ENCODE assay signal across 8 mouse cellular contexts in genomic region chr4:140649207-140649591, GRCm38 (mm10). TPM values are rescaled to one million over a fixed set of nuclear protein-coding genes. Genes with fewer than 3 reads are reported as not detected.
DNase-seq lines count a peak whose midpoint lies in the region; ATAC-seq and TF ChIP-seq lines count a peak whose summit lies in the region.

No protein-coding gene starts in this region.

- H3K36me3 ChIP-seq in neural tube, embryonic 11.5 days (ENCODE audit: control insufficient read depth, insufficient read depth, low read length): no peaks in the 10 kb centered on the region
- peaks cover 3% of the 10 kb centered on the region for H3K36me3 ChIP-seq in heart, embryonic 13.5 days
- no peaks in the 10 kb centered on the region for H3K36me3 ChIP-seq in liver, embryonic 14.5 days (replicated peaks; ENCODE audit: control insufficient read depth, insufficient read depth, low read depth)
- H3K36me3 ChIP-seq in stomach, postnatal 0 days (ENCODE audit: control insufficient read depth, insufficient read depth, low read length): no peaks in the 10 kb centered on the region

- no peak for ATAC-seq in neural tube, embryonic 11.5 days (ENCODE audit: insufficient read depth, low FRiP score, low TSS enrichment)
- no peak for ATAC-seq in heart, embryonic 13.5 days (ENCODE audit: extremely low read depth, insufficient number of reproducible peaks, low FRiP score, low TSS enrichment)
- no peak for ATAC-seq in liver, embryonic 14.5 days (ENCODE audit: insufficient read depth)
- peak; percentile 24; the same call in 1 of the 2 replicates for ATAC-seq in stomach, postnatal 0 days (ENCODE audit: low FRiP score, low TSS enrichment)

- peak overlapping the region; percentile 84 for H3K4me3 ChIP-seq in neural tube, embryonic 11.5 days (ENCODE audit: low read depth, low read length)
- H3K4me3 ChIP-seq in heart, embryonic 13.5 days: peak overlapping the region; percentile 82
- H3K4me3 ChIP-seq in liver, embryonic 14.5 days (ENCODE audit: insufficient read depth in 1 of 2, low read depth in 2 of 2, low read length in 2 of 2): no peak overlapping the region
- peak overlapping the region; percentile 59 for H3K4me3 ChIP-seq in stomach, postnatal 0 days (ENCODE audit: low read depth, low read length)

- TF ChIP-seq CTCF in liver, embryonic 14.5 days (IDR thresholded peaks at IDR 0.05; ENCODE audit: low read depth): no peak
- no peak for TF ChIP-seq CTCF in stomach, postnatal 0 days (IDR thresholded peaks at IDR 0.05; ENCODE audit: low read depth)

- peak overlapping the region; percentile 98 for H3K9ac ChIP-seq in neural tube, embryonic 11.5 days (ENCODE audit: low read length)
- H3K9ac ChIP-seq in heart, embryonic 13.5 days: peak overlapping the region; percentile 98
- H3K9ac ChIP-seq in liver, embryonic 14.5 days (replicated peaks): no peak overlapping the region
- peak overlapping the region; percentile 87 for H3K9ac ChIP-seq in stomach, postnatal 0 days (ENCODE audit: low read length)

- H3K27ac ChIP-seq in neural tube, embryonic 11.5 days (ENCODE audit: low read depth, low read length): peak overlapping the region; percentile 95
- peak overlapping the region; percentile 85 for H3K27ac ChIP-seq in heart, embryonic 13.5 days (replicated peaks)
- no peak overlapping the region for H3K27ac ChIP-seq in liver, embryonic 14.5 days
- peak overlapping the region; percentile 83 for H3K27ac ChIP-seq in stomach, postnatal 0 days (replicated peaks)

- peaks cover 28% of the 10 kb centered on the region for H3K4me1 ChIP-seq in neural tube, embryonic 11.5 days (ENCODE audit: control insufficient read depth, insufficient read depth, low read length)
- H3K4me1 ChIP-seq in heart, embryonic 13.5 days: peaks cover 42% of the 10 kb centered on the region
- no peaks in the 10 kb centered on the region for H3K4me1 ChIP-seq in liver, embryonic 14.5 days (replicated peaks; ENCODE audit: control insufficient read depth in 2 of 2, insufficient read depth in 2 of 2, low read length in 1 of 2)
- H3K4me1 ChIP-seq in stomach, postnatal 0 days (replicated peaks; ENCODE audit: control insufficient read depth, insufficient read depth): no peaks in the 10 kb centered on the region; the same call in 1 of the 2 replicates

- WGBS in neural tube, embryonic 11.5 days: 30% methylated on average over 9 of the region's 9 CpGs
- WGBS in heart, embryonic 13.5 days: 10% methylated on average over 9 of the region's 9 CpGs
- WGBS in liver, embryonic 14.5 days (ENCODE audit: insufficient replicate concordance): 29% methylated on average over 9 of the region's 9 CpGs
- WGBS in stomach, postnatal 0 days: 29% methylated on average over 9 of the region's 9 CpGs

- H3K27me3 ChIP-seq in neural tube, embryonic 11.5 days (ENCODE audit: control insufficient read depth, insufficient read depth, low read length): no peaks in the 10 kb centered on the region
- no peaks in the 10 kb centered on the region; the same call in 1 of the 2 replicates for H3K27me3 ChIP-seq in heart, embryonic 13.5 days (replicated peaks)
- H3K27me3 ChIP-seq in liver, embryonic 14.5 days (ENCODE audit: control insufficient read depth, insufficient read depth, low read length): peaks cover 10% of the 10 kb centered on the region
- H3K27me3 ChIP-seq in stomach, postnatal 0 days (ENCODE audit: control insufficient read depth, insufficient read depth, low read length): no peaks in the 10 kb centered on the region

- H3K4me2 ChIP-seq in neural tube, embryonic 11.5 days (ENCODE audit: low read depth): peak overlapping the region; percentile 73
- peak overlapping the region; percentile 77 for H3K4me2 ChIP-seq in heart, embryonic 13.5 days
- H3K4me2 ChIP-seq in liver, embryonic 14.5 days (ENCODE audit: low read depth): peak overlapping the region; percentile 50; the same call in 1 of the 2 replicates
- H3K4me2 ChIP-seq in stomach, postnatal 0 days (replicated peaks; ENCODE audit: low read depth): peak overlapping the region; percentile 80

- no peaks in the 10 kb centered on the region for H3K9me3 ChIP-seq in neural tube, embryonic 11.5 days (ENCODE audit: control insufficient read depth, low read length)
- H3K9me3 ChIP-seq in heart, embryonic 13.5 days: no peaks in the 10 kb centered on the region
- H3K9me3 ChIP-seq in liver, embryonic 14.5 days (ENCODE audit: control insufficient read depth, low read length): no peaks in the 10 kb centered on the region
- H3K9me3 ChIP-seq in stomach, postnatal 0 days (ENCODE audit: control insufficient read depth, low read length): no peaks in the 10 kb centered on the region

- no peak for TF ChIP-seq EP300 in liver, embryonic 14.5 days (IDR thresholded peaks at IDR 0.05; ENCODE audit: low read depth)
- TF ChIP-seq EP300 in stomach, postnatal 0 days (optimal IDR thresholded peaks at IDR 0.05): no peak

- DNase-seq in neural tube, embryonic 11.5 days (ENCODE audit: low spot score): no peak
- no peak for DNase-seq in neural tube, embryonic 10.5 days (ENCODE audit: extremely low spot score, low spot score)
- no peak for DNase-seq in liver, embryonic 14.5 days (ENCODE audit: low read depth in 3 of 3, low spot score in 3 of 3)
- DNase-seq in stomach, postnatal 0 days (ENCODE audit: low spot score): no peak
- DNase-seq in adrenal gland, adult 2 months: no peak
- no peak for DNase-seq in kidney, adult 11 months
- DNase-seq in gastrocnemius, postnatal 10 days: no peak

RNA-seq across cellular contexts. Expression of gene Arhgef10l, which starts 16.6 kb away (rescaled TPM):
- polyA plus RNA-seq in neural tube, embryonic 11.5 days (2014; fragmentation: Nextera tagmentation; extraction: Ambion mirVana): 20.1 and 25.3 TPM in 2 replicates
- 15.3 and 18.2 TPM in 2 replicates for polyA plus RNA-seq in heart, embryonic 13.5 days (2015; fragmentation: Nextera tagmentation; extraction: Ambion mirVana)
- polyA plus RNA-seq in liver, embryonic 14.5 days (2012; rRNA removed): 2.4 and 2.8 TPM in 2 replicates
- polyA plus RNA-seq in liver, embryonic 14.5 days (2014; fragmentation: Nextera tagmentation; extraction: Ambion mirVana): 2.1 and 2.5 TPM in 2 replicates
- polyA plus RNA-seq in stomach, postnatal 0 days (2015; fragmentation: Nextera tagmentation; extraction: Ambion mirVana): 11.3 and 12.7 TPM in 2 replicates
- 10 to 100 TPM in 1 of 2 experiments, 1 to 10 TPM in 1; 7.5 to 30.8 TPM for total RNA-seq in adrenal gland, adult 2 months (2021)
- 13.3 and 18.8 TPM in 2 replicates for polyA plus RNA-seq in adrenal gland, adult 2 months (2012; rRNA removed)
- total RNA-seq in gastrocnemius, postnatal 10 days (2021): 10 to 100 TPM; 50.3 to 53.7 TPM

RNA-seq across cellular contexts. Expression of gene Rcc2, which starts 51.1 kb away (rescaled TPM):
- polyA plus RNA-seq in neural tube, embryonic 11.5 days (2014; fragmentation: Nextera tagmentation; extraction: Ambion mirVana): 76.3 and 79.9 TPM in 2 replicates
- 9.8 and 10.7 TPM in 2 replicates for polyA plus RNA-seq in heart, embryonic 13.5 days (2015; fragmentation: Nextera tagmentation; extraction: Ambion mirVana)
- polyA plus RNA-seq in liver, embryonic 14.5 days (2012; rRNA removed): 44.0 and 50.3 TPM in 2 replicates
- 16.5 and 27.6 TPM in 2 replicates for polyA plus RNA-seq in liver, embryonic 14.5 days (2014; fragmentation: Nextera tagmentation; extraction: Ambion mirVana)
- 18.9 and 20.4 TPM in 2 replicates for polyA plus RNA-seq in stomach, postnatal 0 days (2015; fragmentation: Nextera tagmentation; extraction: Ambion mirVana)
- total RNA-seq in adrenal gland, adult 2 months (2021): 10 to 100 TPM; 62.7 to 64.2 TPM
- 43.1 and 50.1 TPM in 2 replicates for polyA plus RNA-seq in adrenal gland, adult 2 months (2012; rRNA removed)
- 10 to 100 TPM; 23.4 to 30.2 TPM for total RNA-seq in gastrocnemius, postnatal 10 days (2021)

Comparison
In these comparisons a context has a peak if more than half of its experiments do, and no peak if none do; other contexts are left out.
1. H3K4me3 ChIP-seq: peak in neural tube, embryonic 11.5 days (single experiment), heart, embryonic 13.5 days (single experiment) and stomach, postnatal 0 days (single experiment); none in liver, embryonic 14.5 days (0 of 2).
2. Peak in every context shown above with its lines, with median percentiles within 50 percentile points of each other: H3K4me2 ChIP-seq.